Mouse (Mus musculus) heart, adult 2 months (tissue): ENCODE measurements at regions not wholly inside any gene's neighbourhood (a gene's known extent, or its start where the extent isn't known, plus 50 kb on each side); places are given as distances from the start of the nearest gene placed in this dataset.

ENCODE experiments used
- DNase-seq, 2 experiments: peaks; one replicate each; pipeline ENCODE4 v3.0.0; 2021
- H3K27ac ChIP-seq: fragments of 200-600 bp; 2 replicates; pipeline ENCODE4 v1.8.1; 2022
- H3K27me3 ChIP-seq: fragments of 200-500 bp; 2 replicates; pipeline ENCODE4 v1.6.1; 2012; ENCODE audit warnings: mild to moderate bottlenecking, low read length, inconsistent platforms, mixed read lengths; ENCODE audit not compliant: control insufficient read depth, insufficient read depth
- H3K36me3 ChIP-seq: fragments of 200-500 bp; 2 replicates; pipeline ENCODE4 v1.6.1; 2012; ENCODE audit warnings: low read length, inconsistent platforms; ENCODE audit not compliant: control insufficient read depth, insufficient read depth
- H3K4me1 ChIP-seq: fragments of 200-500 bp; 2 replicates; pipeline ENCODE4 v1.6.1; 2011; ENCODE audit warnings: low read length; ENCODE audit not compliant: control insufficient read depth, insufficient read depth
- H3K4me3 ChIP-seq: fragments of 200-600 bp; 2 replicates; pipeline ENCODE4 v1.8.1; 2022
- H3K79me2 ChIP-seq: fragments of 200-500 bp; replicated peaks from 2 replicates; pipeline ENCODE4 v1.6.1; 2012; ENCODE audit warnings: mild to moderate bottlenecking, inconsistent platforms, low read length, moderate library complexity, mixed read lengths; ENCODE audit not compliant: control insufficient read depth, insufficient read depth
- H3K9ac ChIP-seq: fragments of 200-500 bp; 2 replicates; pipeline ENCODE4 v1.6.1; 2012; ENCODE audit warnings: low read depth, mild to moderate bottlenecking, control low read depth, inconsistent platforms, low read length, mixed read lengths
- CTCF ChIP-seq: fragments of 200-600 bp; IDR thresholded peaks from 2 replicates; pipeline ENCODE4 v1.8.1; 2022; ENCODE audit warnings: antibody characterized with exemption, mild to moderate bottlenecking, moderate library complexity
- EP300 ChIP-seq: fragments of 200-500 bp; IDR thresholded peaks from 2 replicates; pipeline ENCODE4 v1.6.1; 2011; ENCODE audit warnings: low read depth, low read length, control low read depth; ENCODE audit not compliant: insufficient read depth
- POLR2A ChIP-seq: fragments of 200-500 bp; IDR thresholded peaks from 2 replicates; pipeline ENCODE4 v1.6.1; 2011; ENCODE audit warnings: mild to moderate bottlenecking, low read depth, low read length, control low read depth; ENCODE audit not compliant: insufficient read depth
- WGBS: fragments of 180-500 bp; shearing (Covaris S2); methylation state at CpG from one replicate; pipeline ENCODE4 v1.1.7; 2018; 5-methylcytosine and 5-hydroxymethylcytosine counted together
- intact Hi-C: fragments of 180-260 bp; cut with DNase I; formaldehyde crosslinking; loops from one replicate; pipeline ENCODE4 v1.15.1; 2025

GRCm38 (mm10) chr2:75055187-75055543 is 229.6 kb downstream of the Mtx2 start:
- peak in 1 of 2 experiments; percentile 58 for DNase-seq
- no peaks in the 10 kb centered on the region; the same call in 1 of the 2 replicates for H3K27me3 ChIP-seq
- H3K79me2 ChIP-seq, result no peaks in the 10 kb centered on the region
- intact Hi-C loops, result loop anchor here (1.0 to 10.0 kb wide), 6 partner anchors 28 to 530 kb away; no protein-coding TSS in a partner anchor
- H3K4me3 ChIP-seq, result no peak overlapping the region; the same call in 1 of the 2 replicates
- no peaks in the 10 kb centered on the region for H3K36me3 ChIP-seq
- H3K4me1 ChIP-seq, result peaks cover 3% of the 10 kb centered on the region; the same call in 1 of the 2 replicates
- H3K9ac ChIP-seq, result no peak overlapping the region
- 0% methylated on average over 6 of the region's 6 CpGs for WGBS
- TF ChIP-seq POLR2A (no peak), CTCF (peak; percentile 88), EP300 (peak; percentile 72; the same call in 1 of the 2 replicates)
- H3K27ac ChIP-seq, result no peak overlapping the region

- DNase-seq, result no peak
- WGBS, result 69% methylated on average over 7 of the region's 7 CpGs
- Histone ChIP-seq H3K79me2 (no peaks in the 10 kb centered on the region), H3K9ac (no peak overlapping the region), H3K4me1 (no peaks in the 10 kb centered on the region), H3K27me3 (no peaks in the 10 kb centered on the region; the same call in 1 of the 2 replicates), H3K4me3 (no peak overlapping the region), H3K27ac (no peak overlapping the region), H3K36me3 (no peaks in the 10 kb centered on the region)
- intact Hi-C loops, result no loop called here
- no peak for TF ChIP-seq EP300
- TF ChIP-seq CTCF, result no peak
- no peak for TF ChIP-seq POLR2A
Measured at GRCm38 (mm10) chr2:75061009-75061408, 235.4 kb downstream of the Mtx2 start.

GRCm38 (mm10) chr2:75061456-75062188 is 236.0 kb downstream of the Mtx2 start:
- intact Hi-C loops, result no loop called here
- no peak for DNase-seq

GRCm38 (mm10) chr2:75062189-75062510 is 236.5 kb downstream of the Mtx2 start:
- intact Hi-C loops, result no loop called here
- no peaks in the 10 kb centered on the region for H3K4me1 ChIP-seq
- no peaks in the 10 kb centered on the region for H3K36me3 ChIP-seq
- no peak for TF ChIP-seq POLR2A
- 0 out of 2 replicates have a peak, but pooled peaks have one; percentile 0 for TF ChIP-seq CTCF
- no peak for TF ChIP-seq EP300
- 83% methylated on average over 7 of the region's 7 CpGs for WGBS
- no peak overlapping the region for H3K9ac ChIP-seq
- H3K27ac ChIP-seq, result no peak overlapping the region
- no peaks in the 10 kb centered on the region for H3K79me2 ChIP-seq
- no peaks in the 10 kb centered on the region; the same call in 1 of the 2 replicates for H3K27me3 ChIP-seq
- no peak for DNase-seq
- no peak overlapping the region for H3K4me3 ChIP-seq

More at GRCm38 (mm10) chr2:75061456-75062188, 236.0 kb downstream of the Mtx2 start:
- Histone ChIP-seq H3K27me3 (no peaks in the 10 kb centered on the region; the same call in 1 of the 2 replicates), H3K4me1 (no peaks in the 10 kb centered on the region), H3K36me3 (no peaks in the 10 kb centered on the region), H3K27ac (no peak overlapping the region), H3K9ac (no peak overlapping the region), H3K79me2 (no peaks in the 10 kb centered on the region), H3K4me3 (no peak overlapping the region)
- WGBS, result 68% methylated on average over 12 of the region's 12 CpGs
- TF ChIP-seq POLR2A (no peak), CTCF (0 out of 2 replicates have a peak, but pooled peaks have one; percentile 5)

GRCm38 (mm10) chr2:75064406-75065115 is 239.0 kb downstream of the Mtx2 start:
- no peak overlapping the region for H3K9ac ChIP-seq
- H3K36me3 ChIP-seq, result no peaks in the 10 kb centered on the region
- no peak for DNase-seq
- intact Hi-C loops, result no loop called here
- H3K4me1 ChIP-seq, result no peaks in the 10 kb centered on the region
- WGBS, result 71% methylated on average over 10 of the region's 10 CpGs
- no peaks in the 10 kb centered on the region for H3K27me3 ChIP-seq
- H3K27ac ChIP-seq, result no peak overlapping the region
- TF ChIP-seq POLR2A, result no peak
- no peak for TF ChIP-seq EP300
- no peak overlapping the region for H3K4me3 ChIP-seq
- no peaks in the 10 kb centered on the region for H3K79me2 ChIP-seq

- H3K36me3 ChIP-seq, result no peaks in the 10 kb centered on the region
- 80% methylated on average over 2 of the region's 2 CpGs for WGBS
- TF ChIP-seq POLR2A, result no peak
- no peak for TF ChIP-seq CTCF
- H3K4me1 ChIP-seq, result no peaks in the 10 kb centered on the region
- intact Hi-C loops, result no loop called here
- DNase-seq, result no peak
- H3K27me3 ChIP-seq, result no peaks in the 10 kb centered on the region
- no peak overlapping the region for H3K27ac ChIP-seq
- H3K4me3 ChIP-seq, result no peak overlapping the region
- no peak overlapping the region for H3K9ac ChIP-seq
- H3K79me2 ChIP-seq, result no peaks in the 10 kb centered on the region
Measured at GRCm38 (mm10) chr2:75065304-75065703, 239.7 kb downstream of the Mtx2 start.
